Mouse (Mus musculus): ENCODE measurements around the gene Luzp2.

DNA sequence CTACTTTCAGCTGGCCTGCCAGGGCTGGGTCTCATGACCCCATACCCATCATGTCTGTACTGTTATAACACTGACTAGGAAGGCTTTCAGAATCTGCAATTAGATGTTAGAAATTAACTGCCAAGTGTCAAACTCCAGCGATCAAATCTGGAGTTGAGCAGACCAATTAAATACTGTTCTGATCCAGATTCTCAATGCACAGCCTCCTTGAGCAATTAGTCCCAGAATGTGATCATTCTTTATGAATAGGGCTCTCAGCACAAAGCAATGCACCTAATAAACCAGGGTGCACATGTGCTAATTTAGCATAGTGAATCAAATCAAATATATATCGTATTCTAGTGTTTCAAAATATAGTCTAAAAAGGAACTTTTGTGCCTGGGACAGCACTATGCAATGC is 387.7 kb downstream of the Luzp2 start:
- TF ChIP-seq CTCF (IDR thresholded peaks at IDR 0.05; ENCODE audit: low read depth, low read length) (no peak), POLR2A (IDR thresholded peaks at IDR 0.05; ENCODE audit: borderline replicate concordance, low read depth, low read length) (no peak)

All from bone marrow macrophage, adult 2 months (primary cell).